Mouse (Mus musculus) embryonic fibroblast, embryonic 13.5 days (primary cell): ENCODE measurements around the gene Nxph1.

Experiments
- CTCF ChIP-seq: IDR thresholded peaks from 2 replicates; pipeline ENCODE4 v1.5.1; 2011; ENCODE audit warnings: mild to moderate bottlenecking, control low read depth, low read length, moderate library complexity, borderline replicate concordance; ENCODE audit not compliant: insufficient read depth
- POLR2A ChIP-seq: IDR thresholded peaks from 2 replicates; pipeline ENCODE4 v1.6.1; 2011; ENCODE audit warnings: low read depth, mild to moderate bottlenecking, control low read depth, low read length, moderate library complexity

- TF ChIP-seq POLR2A = no peak
- no peak for TF ChIP-seq CTCF
Observed at GRCm38 (mm10) chr6:8914682-8915081, 33.5 kb upstream of the Nxph1 start.
